Mouse (Mus musculus): ENCODE measurements around the gene Smim12.

- TF ChIP-seq CTCF (IDR thresholded peaks at IDR 0.05 in 2 of 3, conservative IDR thresholded peaks at IDR 0.05 in 1 of 3; ENCODE audit: control insufficient read depth in 1 of 3, insufficient read depth in 1 of 3, low read depth in 2 of 3, low read length in 3 of 3, poor library complexity in 1 of 3, severe bottlenecking in 1 of 3) (no peak), CHD2 (IDR thresholded peaks at IDR 0.05; ENCODE audit: low read length) (no peak), TCF12 (IDR thresholded peaks at IDR 0.05; ENCODE audit: low read depth, low read length) (no peak), MAX (IDR thresholded peaks at IDR 0.05; ENCODE audit: low read length) (no peak), EP300 (IDR thresholded peaks at IDR 0.05; ENCODE audit: low read depth in 1 of 2, low read length in 2 of 2) (no peak), SMC3 (IDR thresholded peaks at IDR 0.05; ENCODE audit: low read depth, low read length) (no peak), RCOR1 (IDR thresholded peaks at IDR 0.05; ENCODE audit: low read depth, low read length) (no peak), KAT2A (conservative IDR thresholded peaks at IDR 0.05; ENCODE audit: low read depth, low read length) (no peak), POLR2A (IDR thresholded peaks at IDR 0.05; ENCODE audit: control insufficient read depth in 1 of 2, insufficient read depth in 1 of 2, low read depth in 1 of 2, low read length in 2 of 2, poor library complexity in 1 of 2) (no peak), SIN3A (IDR thresholded peaks at IDR 0.05; ENCODE audit: low read length) (no peak), MAZ (IDR thresholded peaks at IDR 0.05; ENCODE audit: low read depth, low read length) (no peak)
Measured at GRCm38 (mm10) chr4:127194477-127195269, 48.9 kb upstream of the Smim12 start.
